Mouse (Mus musculus) spleen, postnatal 36 days (tissue): ENCODE data around the gene Bbx.

Source experiments
- DNase-seq, 2 experiments: peaks; one replicate each; pipeline ENCODE4 v3.0.0; 2022; ENCODE audit warnings: low spot score in 2 of 2, mixed read lengths in 1 of 2

Bbx gene

GRCm38 (mm10) chr16:50167231-50167982 lies 264.8 kb downstream of the Bbx start:
- no peak for DNase-seq

- DNase-seq: no peak
Observed at GRCm38 (mm10) chr16:50160418-50161271, 271.5 kb downstream of the Bbx start.

DNA sequence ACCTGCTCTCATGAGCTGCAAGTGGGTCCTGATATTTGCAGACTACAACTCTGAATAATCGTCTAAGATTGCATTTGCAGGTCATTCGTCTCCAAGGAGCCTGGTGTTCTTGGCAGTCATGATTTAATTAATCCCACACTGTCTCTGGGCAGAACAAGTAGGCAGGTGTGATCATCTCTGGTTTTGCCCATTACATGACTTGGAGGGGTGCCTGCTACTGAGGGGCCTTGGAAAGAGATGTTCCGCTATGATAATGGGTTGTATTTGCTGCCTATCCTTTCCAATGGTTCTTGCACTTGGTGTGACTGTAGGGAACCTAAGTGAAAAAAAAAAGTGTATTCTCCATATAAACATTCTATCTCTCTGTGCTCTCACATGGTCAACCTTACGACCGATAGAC lies 273.6 kb downstream of the Bbx start:
- no peak for DNase-seq

DNA sequence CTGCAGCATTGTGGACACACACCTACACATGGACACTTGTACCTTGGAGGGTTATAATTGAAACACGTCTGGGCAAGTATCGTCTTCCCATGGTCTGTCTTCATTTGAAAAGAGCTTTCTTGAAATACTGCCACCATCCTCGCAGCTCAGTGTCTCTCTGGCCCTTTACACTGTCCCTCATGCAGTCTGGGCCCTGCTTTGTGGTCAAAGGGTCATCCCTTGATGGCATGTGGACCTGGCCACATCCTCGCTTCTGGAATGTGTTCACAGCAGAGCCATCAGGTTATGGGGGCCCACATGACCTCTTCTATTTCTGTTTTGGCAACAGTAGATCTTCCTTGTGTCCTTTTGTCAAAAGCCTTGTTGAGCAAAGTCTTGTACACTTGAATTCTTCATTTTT lies 282.6 kb downstream of the Bbx start:
- DNase-seq: no peak

- no peak for DNase-seq
Observed at GRCm38 (mm10) chr16:50147900-50148299, 284.3 kb downstream of the Bbx start.
